Mouse (Mus musculus): Measurements from ENCODE around the gene Kbtbd2.

GRCm38 (mm10) chr6:56796668-56797141, 908 bp downstream of the Kbtbd2 start:
- TF ChIP-seq TCF12 (IDR thresholded peaks at IDR 0.05; ENCODE audit: insufficient read depth, poor library complexity, severe bottlenecking) (no peak), USF1 (IDR thresholded peaks at IDR 0.05; ENCODE audit: low read depth) (peak; percentile 94), E2F4 (IDR thresholded peaks at IDR 0.05; ENCODE audit: insufficient read depth) (no peak), MYOD1 (IDR thresholded peaks at IDR 0.05; ENCODE audit: control insufficient read depth in 1 of 3, insufficient read length in 2 of 3, low read depth in 2 of 3) (no peak), POLR2A (IDR thresholded peaks at IDR 0.05; ENCODE audit: insufficient read length, low read depth) (no peak), MAX (IDR thresholded peaks at IDR 0.05; ENCODE audit: low read depth) (no peak), REST (IDR thresholded peaks at IDR 0.05; ENCODE audit: insufficient read depth, insufficient read length) (no peak), MYOG (IDR thresholded peaks at IDR 0.05; ENCODE audit: control insufficient read depth in 1 of 3, insufficient read depth in 1 of 3, insufficient read length in 2 of 3, low read depth in 2 of 3) (no peak), SRF (IDR thresholded peaks at IDR 0.05; ENCODE audit: control insufficient read depth, insufficient read length, low read depth) (no peak), POLR2AphosphoS2 (IDR thresholded peaks at IDR 0.05; ENCODE audit: insufficient read length, low read depth) (no peak)
